Mouse (Mus musculus): Measurements from ENCODE around the gene Huwe1.

The Huwe1 gene

GRCm38 (mm10) chrX:151800701-151801511 is at the start of gene Huwe1:
TSS of gene Huwe1 (plus strand) at chrX:151800807.
- DNase-seq (ENCODE audit: low read depth, low spot score), result peak; percentile 87

- no peak for DNase-seq (ENCODE audit: low read depth, low spot score)
Measured at GRCm38 (mm10) chrX:151780348-151780747, 20.3 kb upstream of the Huwe1 start.

GRCm38 (mm10) chrX:151782939-151783338 is 17.7 kb upstream of the Huwe1 start:
- no peak for DNase-seq (ENCODE audit: low read depth, low spot score)

GRCm38 (mm10) chrX:151792766-151793165 is 7.8 kb upstream of the Huwe1 start:
- no peak for DNase-seq (ENCODE audit: low read depth, low spot score)

- DNase-seq (ENCODE audit: low read depth, low spot score), result no peak
Measured at GRCm38 (mm10) chrX:151797970-151798369, 2.6 kb upstream of the Huwe1 start.

GRCm38 (mm10) chrX:151802328-151802955 is 1.8 kb downstream of the Huwe1 start:
- DNase-seq (ENCODE audit: low read depth, low spot score), result peak; percentile 9

GRCm38 (mm10) chrX:151802956-151803776 is 2.6 kb downstream of the Huwe1 start:
- DNase-seq (ENCODE audit: low read depth, low spot score), result peak; percentile 96

- peak; percentile 52 for DNase-seq (ENCODE audit: low read depth, low spot score)
Measured at GRCm38 (mm10) chrX:151803777-151804101, 3.1 kb downstream of the Huwe1 start.

GRCm38 (mm10) chrX:151804388-151804787 is 3.8 kb downstream of the Huwe1 start:
- DNase-seq (ENCODE audit: low read depth, low spot score), result no peak

GRCm38 (mm10) chrX:151811481-151811880 is 10.9 kb downstream of the Huwe1 start:
- no peak for DNase-seq (ENCODE audit: low read depth, low spot score)

GRCm38 (mm10) chrX:151813656-151814055 is 13.0 kb downstream of the Huwe1 start:
- no peak for DNase-seq (ENCODE audit: low read depth, low spot score)

- no peak for DNase-seq (ENCODE audit: low read depth, low spot score)
Measured at GRCm38 (mm10) chrX:151817712-151818111, 17.1 kb downstream of the Huwe1 start.

- no peak for DNase-seq (ENCODE audit: low read depth, low spot score)
Measured at GRCm38 (mm10) chrX:151828971-151829370, 28.4 kb downstream of the Huwe1 start.

GRCm38 (mm10) chrX:151831260-151831659 is 30.7 kb downstream of the Huwe1 start:
- no peak for DNase-seq (ENCODE audit: low read depth, low spot score)

GRCm38 (mm10) chrX:151832982-151833381 is 32.4 kb downstream of the Huwe1 start:
- DNase-seq (ENCODE audit: low read depth, low spot score), result no peak

GRCm38 (mm10) chrX:151859436-151859835 is 58.8 kb downstream of the Huwe1 start:
- no peak for DNase-seq (ENCODE audit: low read depth, low spot score)

- DNase-seq (ENCODE audit: low read depth, low spot score), result no peak
Measured at GRCm38 (mm10) chrX:151910692-151911091, 110.1 kb downstream of the Huwe1 start.

- DNase-seq (ENCODE audit: low read depth, low spot score), result no peak
Measured at GRCm38 (mm10) chrX:151912267-151912666, 111.7 kb downstream of the Huwe1 start.

- DNase-seq (ENCODE audit: low read depth, low spot score), result no peak
Measured at GRCm38 (mm10) chrX:151929390-151929789, 128.8 kb downstream of the Huwe1 start.

- no peak for DNase-seq (ENCODE audit: low read depth, low spot score)
Measured at GRCm38 (mm10) chrX:151938852-151939251, 138.2 kb downstream of the Huwe1 start.

GRCm38 (mm10) chrX:151946986-151947385 is 146.4 kb downstream of the Huwe1 start:
- DNase-seq (ENCODE audit: low read depth, low spot score), result peak; percentile 10

GRCm38 (mm10) chrX:151947781-151948180 is 147.2 kb downstream of the Huwe1 start:
- no peak for DNase-seq (ENCODE audit: low read depth, low spot score)
